ENCODE assay signal across 23 mouse cellular contexts in the genomic region with DNA sequence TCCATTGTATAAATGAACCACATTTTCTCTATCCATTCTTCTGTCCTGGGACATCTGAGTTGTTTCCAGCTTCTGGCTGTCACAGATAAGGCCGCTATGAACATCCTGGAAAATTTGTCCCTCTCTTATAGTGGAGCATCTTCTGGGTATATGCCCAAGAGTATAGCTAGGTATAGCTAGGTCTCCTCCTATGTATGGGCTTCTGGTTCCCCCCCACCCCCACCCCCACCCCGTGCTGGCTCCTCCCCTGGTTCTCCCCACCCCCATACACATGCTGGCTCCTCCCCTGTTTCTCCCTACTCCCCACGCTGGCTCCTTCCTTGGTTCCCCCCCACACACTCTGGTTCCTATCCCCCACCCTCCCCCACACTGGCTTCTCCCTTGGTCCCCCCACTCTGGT.
"Had no signal": no experiment of that assay in that cellular context is flagged by ENCODE, and none has a peak within 500 bp of the region (broad histone marks: within the 10 kb centered on the region; RNA-seq: fewer than 3 reads in every experiment).

No protein-coding gene starts in this region.

- H3K27me3 ChIP-seq: intestine, embryonic 15.5 days; liver, embryonic 13.5 days; liver, embryonic 15.5 days had no signal

- H3K9ac ChIP-seq: hindbrain, embryonic 14.5 days; intestine, embryonic 15.5 days; liver, embryonic 13.5 days; liver, embryonic 15.5 days had no signal

- DNase-seq: gastrocnemius, adult 2 months; gastrocnemius, postnatal 10 days; gastrocnemius, postnatal 25 days; heart, adult 18-20 months; heart, postnatal 10 days; heart, postnatal 4 days; kidney, adult 18-20 months; kidney, adult 8-10 months; kidney, postnatal 10 days; kidney, postnatal 25 days; kidney, postnatal 4 days; liver; liver, embryonic 13.5 days had no signal

- H3K9me3 ChIP-seq: hindbrain, embryonic 10.5 days; intestine, embryonic 15.5 days; liver, embryonic 13.5 days; liver, embryonic 15.5 days had no signal

- H3K36me3 ChIP-seq: hindbrain, embryonic 10.5 days; intestine, embryonic 15.5 days; liver, embryonic 13.5 days; liver, embryonic 15.5 days had no signal

- ATAC-seq: inflammation-experienced regulatory T-cells, adult 6 months; intestine, embryonic 15.5 days; intestine, postnatal 0 days had no signal

- H3K27ac ChIP-seq: gastrocnemius, adult 2 months; hindbrain, embryonic 10.5 days; hindbrain, embryonic 14.5 days; intestine, embryonic 15.5 days; layer of hippocampus, adult 2 months; left cerebral cortex, adult 2 months; liver, embryonic 13.5 days; liver, embryonic 15.5 days had no signal

- H3K4me2 ChIP-seq: heart, embryonic 11.5 days; hindbrain, embryonic 14.5 days; intestine, embryonic 15.5 days; liver, embryonic 11.5 days; liver, embryonic 13.5 days; liver, embryonic 15.5 days had no signal

- H3K4me3 ChIP-seq: gastrocnemius, adult 2 months; hindbrain, embryonic 10.5 days; intestine, embryonic 15.5 days; layer of hippocampus, adult 2 months; left cerebral cortex, adult 2 months; liver, embryonic 13.5 days; liver, embryonic 15.5 days had no signal

- H3K4me1 ChIP-seq: intestine, embryonic 15.5 days; liver, embryonic 13.5 days; liver, embryonic 15.5 days had no signal
